In genomic region chr12:112793601-112794355, GRCm38 (mm10) we compare ENCODE assay signal across 8 mouse cellular contexts. TPM values are rescaled to one million over a fixed set of nuclear protein-coding genes. Genes with fewer than 3 reads are reported as not detected.
DNase-seq lines count a peak whose midpoint lies in the region; ATAC-seq and TF ChIP-seq lines count a peak whose summit lies in the region.

No protein-coding gene starts in this region.

- TF ChIP-seq CTCF in lung, embryonic 14.5 days (IDR thresholded peaks at IDR 0.05; ENCODE audit: low read depth) = no peak

- H3K4me2 ChIP-seq in lung, embryonic 14.5 days = 0 out of 2 replicates have a peak overlapping the region, but pooled peaks have one; percentile 18

- WGBS in lung, embryonic 14.5 days = 59% methylated on average over 13 of the region's 13 CpGs

- H3K36me3 ChIP-seq in lung, embryonic 14.5 days (ENCODE audit: insufficient read depth) = no peaks in the 10 kb centered on the region

- peak; percentile 71 for ATAC-seq in lung, embryonic 14.5 days (ENCODE audit: insufficient read depth)
- no peak for ATAC-seq in activated CD4-positive, CD25-positive, alpha-beta regulatory T cell, adult 4 months

- peaks cover 26% of the 10 kb centered on the region; the same call in 1 of the 2 replicates for H3K4me1 ChIP-seq in lung, embryonic 14.5 days (ENCODE audit: insufficient read depth)

- H3K9ac ChIP-seq in lung, embryonic 14.5 days = no peak overlapping the region

- H3K9me3 ChIP-seq in lung, embryonic 14.5 days (ENCODE audit: low read depth, low read length) = no peaks in the 10 kb centered on the region

- H3K27ac ChIP-seq in lung, embryonic 14.5 days (ENCODE audit: low read depth) = peak overlapping the region; percentile 67

- H3K4me3 ChIP-seq in lung, embryonic 14.5 days (ENCODE audit: low read depth, low read length) = no peak overlapping the region

- DNase-seq in cerebellum, postnatal 25 days = peak; percentile 38 to 51
- DNase-seq in cerebellum, postnatal 4 days (ENCODE audit: low spot score in 2 of 2) = no peak
- peak; percentile 28 for DNase-seq in MN1 (ENCODE audit: low spot score)
- DNase-seq in heart, adult 11 months = peak; percentile 99
- DNase-seq in lung, embryonic 14.5 days = peak; percentile 83
- DNase-seq in right cerebral cortex, postnatal 10 days (ENCODE audit: low spot score in 2 of 2) = no peak
- no peak for DNase-seq in embryo, embryonic 10 days (ENCODE audit: low spot score)

- H3K27me3 ChIP-seq in lung, embryonic 14.5 days (ENCODE audit: insufficient read depth, low read length) = peaks cover 8% of the 10 kb centered on the region; the same call in 1 of the 2 replicates

RNA-seq across cellular contexts. Expression of gene Ahnak2, which starts 8.7 kb away (rescaled TPM):
- polyA plus RNA-seq in lung, embryonic 14.5 days (2014; fragmentation: Nextera tagmentation; extraction: Ambion mirVana) = 0.61 and 0.64 TPM in 2 replicates
- polyA plus RNA-seq in activated CD4-positive, CD25-positive, alpha-beta regulatory T cell, adult 4 months (2017; shearing (Covaris generic)) = not detected

RNA-seq across cellular contexts. Expression of gene Clba1, which starts 15.0 kb away (rescaled TPM):
- 4.3 and 5.1 TPM in 2 replicates for polyA plus RNA-seq in lung, embryonic 14.5 days (2014; fragmentation: Nextera tagmentation; extraction: Ambion mirVana)
- under 1 TPM in 1 of 2 experiments, not detected in 1; 0.24 TPM for polyA plus RNA-seq in activated CD4-positive, CD25-positive, alpha-beta regulatory T cell, adult 4 months (2017; shearing (Covaris generic))

RNA-seq across cellular contexts. Expression of gene Pld4, which starts 33.3 kb away (rescaled TPM):
- polyA plus RNA-seq in lung, embryonic 14.5 days (2014; fragmentation: Nextera tagmentation; extraction: Ambion mirVana) = 9.3 and 10.9 TPM in 2 replicates
- polyA plus RNA-seq in activated CD4-positive, CD25-positive, alpha-beta regulatory T cell, adult 4 months (2017; shearing (Covaris generic)) = 1 to 10 TPM in 1 of 2 experiments, under 1 TPM in 1; 0.50 to 4.7 TPM

RNA-seq across cellular contexts. Expression of gene Cdca4, which starts 35.4 kb away (rescaled TPM):
- polyA plus RNA-seq in lung, embryonic 14.5 days (2014; fragmentation: Nextera tagmentation; extraction: Ambion mirVana) = 140 and 153 TPM in 2 replicates
- polyA plus RNA-seq in activated CD4-positive, CD25-positive, alpha-beta regulatory T cell, adult 4 months (2017; shearing (Covaris generic)) = 10 to 100 TPM; 63.6 to 87.5 TPM

Comparison
In these comparisons a context has a peak if more than half of its experiments do, and no peak if none do; other contexts are left out.
1. DNase-seq: peak in cerebellum, postnatal 25 days (2 of 2), MN1 (single experiment), heart, adult 11 months (single experiment) and lung, embryonic 14.5 days (single experiment); none in cerebellum, postnatal 4 days (0 of 2), right cerebral cortex, postnatal 10 days (0 of 2) and embryo, embryonic 10 days (single experiment).